Mouse (Mus musculus): ENCODE measurements around the gene Eml3. TPM values are rescaled to one million over a fixed set of nuclear protein-coding genes. Genes with fewer than 3 reads are reported as not detected.

Gene Eml3
- 35.3 TPM for polyA plus RNA-seq (2014; fragmentation: Illumina TruSeq; extraction: RNeasy Lipid Tissue Mini Kit (QIAGEN cat#74804); ENCODE audit: low read depth, low replicate concordance)

DNA sequence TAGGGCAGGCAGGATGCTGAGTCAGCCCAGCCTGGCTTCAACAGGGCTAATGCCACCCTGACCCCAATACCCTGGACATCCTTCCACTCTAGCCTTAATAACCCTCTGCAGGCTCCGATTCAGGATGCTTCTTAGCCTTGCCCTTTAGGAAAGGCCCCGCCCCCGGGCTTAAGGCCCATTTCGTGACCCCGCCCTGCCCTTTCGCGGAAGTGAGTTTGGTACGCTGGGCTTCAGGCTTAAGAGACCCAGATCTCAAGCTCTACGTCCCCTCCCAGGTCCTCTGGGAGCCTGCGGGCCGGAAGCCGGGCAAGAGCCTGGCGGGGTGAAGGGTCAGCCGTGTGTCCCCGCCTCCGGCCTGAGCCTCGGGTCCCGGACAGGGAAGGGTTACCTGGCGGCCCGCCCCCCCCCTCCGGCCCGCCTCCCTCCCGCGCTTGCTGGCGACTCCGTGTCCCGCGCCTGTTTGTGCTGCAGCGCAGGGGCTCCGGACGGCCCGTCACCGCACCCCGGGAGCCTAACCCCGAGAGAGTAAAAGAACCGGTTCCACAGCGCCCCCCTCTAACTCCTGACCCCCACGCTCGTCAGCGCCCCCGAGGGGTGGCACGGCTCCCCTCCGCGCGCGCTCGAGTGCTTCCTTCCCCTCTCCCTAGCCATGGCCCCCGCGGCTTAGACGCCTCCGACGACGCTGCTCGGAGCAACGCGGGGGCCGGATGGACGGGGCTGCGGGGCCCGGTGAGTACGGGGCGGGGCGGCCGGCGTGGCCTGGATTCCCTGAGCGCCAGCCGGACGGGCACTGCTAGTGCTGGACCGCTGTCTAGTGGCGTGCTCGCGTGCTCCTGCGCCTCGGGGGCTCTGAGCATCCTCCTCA lies at the start of gene Eml3, which contains the start of gene Rom1:
Eml3 (plus strand) TSS at position 329 of the 865 bp plus-strand sequence.
Rom1 (minus strand) TSS at position 133 of the 865 bp plus-strand sequence.

DNA sequence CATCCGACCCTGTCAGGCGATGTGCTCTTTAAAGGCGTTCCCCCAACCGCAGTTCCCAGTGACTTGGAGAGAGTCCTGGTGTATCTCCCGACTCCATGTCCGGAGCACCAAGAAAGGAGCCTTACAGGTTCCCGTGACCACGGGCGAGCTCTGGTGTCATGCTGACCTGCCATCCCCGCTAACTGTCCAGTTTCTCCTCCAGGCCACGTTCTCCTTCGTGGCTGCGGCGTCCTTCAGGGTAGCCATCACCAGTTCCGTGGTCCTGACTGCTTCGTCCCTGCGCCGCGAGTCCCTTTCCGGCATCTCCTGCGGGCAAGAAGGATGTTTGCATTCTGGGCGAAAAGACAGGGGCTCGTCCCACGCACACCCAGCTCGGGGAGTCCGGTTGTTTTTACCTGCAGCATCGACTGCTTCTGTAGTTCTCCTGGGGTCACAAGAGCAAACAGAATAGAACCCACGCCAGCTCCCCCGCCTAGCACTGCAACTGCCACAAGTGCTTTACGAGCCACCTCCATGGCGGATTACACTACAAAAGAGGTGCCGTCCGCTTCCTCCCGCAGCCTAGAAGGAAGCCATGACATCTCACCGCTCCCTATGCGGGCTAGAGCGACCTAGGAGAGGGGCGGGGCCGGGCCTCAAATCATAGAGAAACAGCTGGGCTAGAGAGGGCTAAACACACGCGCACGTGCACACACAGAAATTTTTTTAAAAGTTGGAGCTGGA lies 48.9 kb upstream of the Eml3 start, which contains the start of gene Uqcc3:
Uqcc3 (minus strand) TSS at position 613 of the 723 bp plus-strand sequence.

DNA sequence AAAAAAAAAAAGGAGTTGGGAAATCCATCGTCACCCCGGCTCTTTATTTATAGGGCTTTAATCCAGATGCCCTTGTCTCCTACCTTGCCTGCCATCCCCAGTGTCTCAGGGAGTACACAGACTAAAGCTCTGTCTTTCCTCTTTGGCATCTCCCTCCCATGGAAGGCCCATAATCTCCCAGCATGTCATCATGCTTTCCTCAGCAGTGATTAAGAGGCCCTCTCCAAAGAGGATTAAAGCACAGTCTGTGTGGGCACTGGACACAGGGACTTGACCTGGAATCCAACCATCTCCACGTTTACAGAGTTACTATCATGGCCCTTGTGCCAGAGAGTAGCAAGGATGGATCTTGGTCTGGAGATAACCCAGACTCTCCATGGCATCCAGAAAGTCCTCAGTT lies 45.7 kb upstream of the Eml3 start, which contains the start of the genes Lbhd1 and Gm49403:
Lbhd1 (plus strand) TSS at position 117 of the 400 bp plus-strand sequence.
Gm49403 (plus strand) TSS at position 315 of the 400 bp plus-strand sequence.

DNA sequence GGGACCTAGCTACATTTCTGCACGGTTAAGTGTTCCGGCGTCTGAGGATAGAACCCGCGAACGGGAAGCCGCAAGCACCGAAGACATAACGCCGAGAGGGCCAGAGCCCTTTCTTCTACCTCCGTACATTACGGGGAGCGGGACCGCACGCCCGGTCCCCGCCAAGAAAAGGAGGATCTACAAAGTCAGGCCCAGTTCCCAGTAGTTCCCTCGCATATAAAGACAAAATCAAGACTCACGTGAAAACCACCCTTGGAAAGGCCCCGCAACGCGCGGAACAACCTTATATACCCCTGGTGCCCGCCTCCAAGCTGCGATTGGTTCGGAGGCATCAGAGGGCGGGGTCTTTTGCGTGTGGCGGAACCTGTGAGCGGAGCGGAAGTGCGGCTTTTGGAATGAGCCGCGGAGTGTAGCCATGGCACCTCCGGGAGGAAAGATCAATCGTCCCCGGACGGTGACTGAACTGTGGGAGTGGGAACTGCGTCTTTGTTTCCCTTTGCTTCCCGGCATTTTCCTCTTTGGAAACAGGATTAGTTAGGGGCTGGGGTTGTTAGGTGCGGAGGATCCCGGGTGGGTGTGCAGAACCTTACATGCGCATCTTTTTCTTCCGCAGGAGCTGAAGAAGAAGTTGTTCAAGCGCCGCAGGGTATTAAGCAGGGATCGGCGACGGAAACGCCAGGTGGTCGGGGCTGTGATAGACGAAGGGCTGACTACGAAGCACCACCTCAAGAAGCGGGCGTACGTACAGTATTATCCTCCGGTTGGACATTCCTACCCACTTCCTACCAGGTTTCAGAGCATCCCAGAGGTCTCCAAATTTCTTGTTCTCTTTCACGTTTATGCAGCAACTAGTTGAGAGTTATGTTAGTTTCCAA lies 40.6 kb upstream of the Eml3 start, which contains the start of the genes 1810009A15Rik and Gm49416:
1810009A15Rik (plus strand) TSS at position 343 of the 875 bp plus-strand sequence.
Gm49416 (plus strand) TSS at position 416 of the 875 bp plus-strand sequence.

DNA sequence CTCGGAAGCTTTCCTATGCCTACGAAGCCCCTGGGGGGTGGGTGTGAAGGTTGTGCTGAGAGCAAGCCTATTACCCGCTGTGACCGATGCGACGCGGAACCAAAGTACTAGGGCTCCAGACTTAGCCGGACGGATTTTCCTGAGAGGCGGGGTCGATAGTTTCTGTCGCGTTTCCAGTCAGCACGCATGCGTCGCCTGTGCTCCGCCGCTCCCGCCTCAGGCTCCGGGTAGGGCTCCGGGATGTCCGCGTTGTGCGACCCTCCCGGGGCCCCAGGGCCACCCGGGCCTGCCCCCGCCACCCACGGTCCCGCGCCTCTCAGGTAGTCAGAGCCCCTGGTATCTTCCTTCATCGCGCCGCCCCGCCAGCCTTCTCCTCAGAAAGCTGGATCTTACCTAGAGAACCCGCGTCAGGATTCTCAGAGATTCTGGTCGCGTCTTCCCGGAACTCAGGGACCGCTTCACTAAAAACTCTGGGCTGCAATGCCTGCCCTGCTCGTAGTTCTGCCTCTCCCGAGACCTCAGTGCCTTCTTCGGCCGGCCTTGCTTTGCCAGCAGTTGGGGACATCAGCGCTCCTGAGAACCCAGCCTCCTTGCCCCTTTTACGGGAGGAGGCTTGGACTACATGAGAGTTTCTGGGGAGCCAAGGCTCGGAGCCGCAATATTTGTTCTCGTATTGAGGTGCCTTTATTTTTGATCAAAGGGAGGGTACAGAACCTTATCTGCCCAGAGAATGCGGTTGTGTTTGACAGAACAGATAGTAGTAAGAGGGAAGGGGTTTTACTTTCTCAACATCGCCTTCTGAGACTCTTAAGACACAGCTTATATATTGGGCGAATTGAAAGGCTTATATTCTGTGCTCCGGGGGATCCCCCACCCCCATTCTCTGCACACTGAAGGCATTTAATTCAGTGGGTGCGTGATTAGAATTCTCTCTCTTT lies 36.3 kb upstream of the Eml3 start, which contains the start of gene Ints5:
Ints5 (plus strand) TSS at position 177 of the 938 bp plus-strand sequence.

DNA sequence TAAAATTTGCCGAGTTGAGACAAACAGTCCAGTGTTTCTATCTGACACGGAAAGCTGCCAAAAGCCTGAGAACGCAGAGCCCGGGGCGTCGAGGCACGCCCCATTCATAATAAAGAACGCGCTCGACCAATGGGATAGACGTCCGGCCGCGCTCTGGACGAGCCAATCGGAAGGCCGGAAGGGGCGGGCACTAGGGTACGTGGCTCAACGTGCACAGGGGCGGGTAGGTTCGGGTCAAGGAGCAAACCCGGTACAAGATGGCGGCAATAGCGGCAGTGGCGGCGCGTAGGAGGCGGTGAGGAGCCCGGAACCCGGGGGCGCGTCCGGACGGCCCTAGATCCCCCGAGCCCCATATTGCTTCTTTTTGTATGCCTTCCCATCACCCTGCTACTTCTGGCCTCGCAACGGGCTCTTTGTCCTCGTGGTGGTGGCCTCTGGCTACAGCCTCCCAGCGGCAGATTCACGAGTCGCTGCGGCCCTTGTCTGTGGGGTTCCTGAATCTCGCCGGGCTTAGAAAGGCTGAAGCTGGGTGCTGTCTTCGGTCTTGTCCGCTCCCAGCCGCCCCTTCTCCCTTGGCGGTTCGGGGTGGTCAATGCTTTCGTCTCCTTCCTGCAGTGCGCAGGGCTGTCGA lies 31.4 kb upstream of the Eml3 start, which contains the start of gene Ganab:
Ganab (plus strand) TSS at position 207 of the 631 bp plus-strand sequence.

DNA sequence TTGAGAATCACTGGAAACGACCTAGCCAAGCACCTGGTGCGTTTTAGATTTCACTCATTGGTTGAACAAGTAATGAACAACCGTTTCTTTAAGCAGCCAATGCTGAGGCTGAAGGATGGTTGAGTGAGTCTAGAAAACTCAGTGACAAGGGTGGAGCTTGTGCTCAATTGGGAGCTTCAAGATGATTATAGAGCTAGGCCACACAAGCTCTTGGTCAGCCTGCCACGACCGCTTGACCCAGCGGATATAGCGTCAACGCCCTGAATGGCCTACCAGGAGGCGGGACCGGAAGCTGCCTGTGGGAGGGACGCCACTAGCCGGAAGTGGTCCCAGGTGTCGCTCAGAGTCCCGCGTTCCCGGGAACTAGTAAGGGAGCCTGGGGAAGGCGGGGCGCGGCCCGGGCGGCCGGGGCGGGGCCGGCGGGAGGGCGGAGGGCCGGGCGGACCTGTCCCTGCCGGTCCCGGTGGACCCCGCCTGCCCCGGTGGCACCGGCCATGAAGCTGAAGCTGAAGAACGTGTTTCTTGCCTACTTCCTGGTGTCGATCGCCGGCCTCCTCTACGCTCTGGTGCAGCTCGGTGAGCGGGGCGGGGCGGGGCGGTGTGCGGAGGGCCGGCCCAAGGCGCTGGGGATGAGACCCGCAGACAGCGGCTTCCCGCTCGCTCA lies 9.1 kb upstream of the Eml3 start, which contains the start of gene B3gat3:
B3gat3 (plus strand) TSS at position 302 of the 664 bp plus-strand sequence.

DNA sequence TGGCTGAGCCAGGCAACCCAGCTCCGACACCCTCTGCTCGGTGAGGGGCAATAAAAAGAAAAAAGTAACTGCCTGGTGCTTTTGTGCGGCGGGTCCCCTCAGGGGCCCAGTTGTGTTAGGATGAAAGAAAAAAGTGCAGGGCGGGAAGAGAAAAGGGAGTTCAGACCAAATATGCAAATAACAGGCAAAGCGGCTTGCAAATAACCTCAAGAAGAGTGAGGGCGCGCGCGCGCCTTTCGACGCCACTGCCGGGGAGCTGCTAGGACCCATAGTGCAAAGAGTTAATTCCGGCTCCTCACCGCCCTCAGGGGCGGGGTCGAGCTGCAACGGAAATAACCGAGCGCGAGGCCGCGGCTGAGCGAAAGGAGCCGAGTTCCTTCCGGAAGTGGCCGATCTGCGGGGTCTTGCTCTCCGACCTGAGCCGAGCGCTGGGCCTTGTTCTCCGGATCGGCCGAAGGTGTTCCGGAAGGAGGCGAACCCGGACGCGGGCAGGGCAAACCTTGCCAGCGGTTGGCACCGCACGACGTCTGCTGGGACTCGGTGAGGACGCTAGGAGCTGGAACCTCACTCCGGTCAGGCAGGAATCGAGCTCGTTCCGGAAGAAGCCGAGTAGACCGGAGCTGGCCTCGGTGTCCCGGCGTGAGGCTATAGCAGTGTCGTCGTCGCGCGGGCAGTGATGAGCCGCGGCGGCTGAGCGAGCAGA lies 12.3 kb downstream of the Eml3 start, which contains the start of gene Mta2:
Mta2 (plus strand) TSS at position 361 of the 703 bp plus-strand sequence.

DNA sequence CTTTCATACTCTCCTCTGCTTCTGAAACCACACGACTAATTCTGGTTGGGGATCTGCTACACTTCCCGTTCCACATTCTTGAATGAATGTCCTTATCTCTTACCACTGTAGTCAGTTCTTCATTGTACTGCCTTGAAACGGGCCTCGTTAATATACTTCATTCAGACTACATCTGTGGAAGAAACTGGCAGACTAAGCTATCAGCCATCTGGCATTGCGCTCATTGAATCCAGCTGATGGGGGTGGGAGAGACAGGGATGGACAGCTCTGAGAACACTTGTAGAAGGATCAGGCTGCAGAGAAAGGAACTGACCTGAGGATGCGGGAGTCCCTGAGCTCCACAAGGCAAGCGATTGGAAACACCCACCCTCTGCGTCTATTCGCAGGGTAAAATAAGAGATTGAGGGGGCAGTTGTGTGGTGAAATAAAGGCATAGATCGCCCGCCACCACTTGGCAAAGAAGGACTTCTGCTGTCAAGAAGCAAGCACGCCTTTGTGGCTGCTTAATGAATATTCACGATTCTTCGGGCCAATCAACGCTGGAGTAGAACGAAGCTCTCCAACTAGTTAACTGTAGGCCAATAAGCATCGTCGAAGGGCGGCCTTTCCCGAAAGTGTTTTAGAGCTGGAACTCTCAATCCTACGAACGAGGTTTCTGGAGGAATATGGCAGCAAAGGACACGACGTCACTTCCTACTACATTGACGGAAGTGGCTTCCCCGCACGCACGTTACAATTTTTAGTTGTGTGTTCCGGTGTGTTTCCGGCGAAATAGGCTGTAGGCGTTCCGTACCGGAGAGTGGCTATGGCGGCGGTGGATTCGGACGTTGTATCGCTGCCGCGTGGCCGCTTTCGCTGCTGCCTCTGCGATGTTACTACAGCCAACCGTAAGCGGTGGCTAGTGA lies 24.0 kb downstream of the Eml3 start, which contains the start of gene Tut1:
Tut1 (plus strand) TSS at position 713 of the 905 bp plus-strand sequence.

DNA sequence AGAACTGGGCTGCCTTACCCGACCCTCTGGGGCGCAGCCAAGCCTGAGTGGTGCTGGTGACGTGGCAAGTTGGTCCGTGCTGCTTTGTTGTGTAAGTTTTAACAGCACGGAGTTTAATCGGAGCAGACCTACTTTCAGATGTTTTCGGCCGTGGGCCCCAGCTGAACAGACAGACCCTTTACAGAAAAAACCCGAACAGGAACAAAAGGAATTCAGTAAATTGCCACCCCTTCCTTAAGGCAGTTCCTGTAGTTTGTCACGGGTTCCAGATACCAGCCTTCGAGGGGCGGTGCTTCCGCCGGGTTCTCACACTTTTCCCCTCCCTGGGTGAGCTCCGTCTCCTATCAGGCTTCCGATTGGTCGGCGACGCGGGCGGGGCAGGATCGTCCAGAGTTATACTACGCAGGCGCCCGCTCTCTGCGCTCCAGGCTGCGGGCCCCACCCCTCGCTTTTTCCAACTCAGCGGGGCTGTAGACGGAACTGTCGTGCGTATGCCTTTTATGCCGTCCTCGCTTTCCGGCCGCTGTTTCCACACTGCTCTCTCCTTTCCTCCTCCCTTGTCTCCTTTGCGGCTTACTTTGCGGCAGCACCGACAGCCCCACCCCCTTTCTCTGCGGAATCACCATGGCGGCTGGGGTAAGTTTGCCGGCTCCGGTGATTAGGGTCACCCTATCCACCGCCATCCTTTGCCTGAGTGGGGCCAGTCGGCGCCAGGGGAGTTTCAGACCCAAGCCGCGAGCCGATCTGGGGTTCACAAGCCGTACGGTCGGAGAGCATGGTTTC lies 37.4 kb downstream of the Eml3 start, which contains the start of gene Eef1g:
Eef1g (plus strand) TSS at position 452 of the 783 bp plus-strand sequence.

DNA sequence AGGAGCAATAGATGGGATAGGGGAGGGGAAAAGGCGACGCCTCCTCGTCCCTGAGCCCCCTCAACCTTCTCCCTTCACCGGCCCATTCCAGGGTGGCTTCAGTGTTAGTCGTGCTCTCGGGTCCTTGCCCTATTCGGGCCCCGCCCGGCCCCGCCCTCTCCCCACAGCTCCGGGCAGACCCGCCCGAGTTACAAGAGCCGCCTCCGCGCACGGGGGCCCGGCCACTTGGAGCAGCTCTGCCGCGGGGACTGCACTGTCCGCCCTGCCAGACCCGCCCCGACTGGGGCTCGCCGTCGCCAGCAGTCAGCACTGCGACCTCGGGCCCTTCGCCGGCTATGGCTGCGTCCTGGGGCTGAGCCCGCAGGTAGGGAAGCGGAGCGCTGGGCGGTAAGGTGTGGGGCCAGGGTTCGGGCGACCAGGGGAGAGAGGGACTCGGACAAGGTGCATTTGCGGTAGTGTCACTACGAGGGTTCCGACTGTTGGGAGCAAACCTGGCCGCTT lies 59.8 kb downstream of the Eml3 start, which contains the start of gene Ahnak:
Ahnak (plus strand) TSS at position 219 of the 501 bp plus-strand sequence.

Other genes with a start within 250 kb of the Eml3 start
- gene Slc3a2, start 206.2 kb upstream of the Eml3 start, polyA plus RNA-seq (2014; fragmentation: Illumina TruSeq; extraction: RNeasy Lipid Tissue Mini Kit (QIAGEN cat#74804); ENCODE audit: low read depth, low replicate concordance), result 327 TPM
- gene Wdr74, start 193.7 kb upstream of the Eml3 start, polyA plus RNA-seq (2014; fragmentation: Illumina TruSeq; extraction: RNeasy Lipid Tissue Mini Kit (QIAGEN cat#74804); ENCODE audit: low read depth, low replicate concordance), result 31.3 TPM
- 12.2 TPM for gene 1700092M07Rik, start 188.8 kb upstream of the Eml3 start, polyA plus RNA-seq (2014; fragmentation: Illumina TruSeq; extraction: RNeasy Lipid Tissue Mini Kit (QIAGEN cat#74804); ENCODE audit: low read depth, low replicate concordance)
- 114 TPM for gene Stx5a, start 188.1 kb upstream of the Eml3 start, polyA plus RNA-seq (2014; fragmentation: Illumina TruSeq; extraction: RNeasy Lipid Tissue Mini Kit (QIAGEN cat#74804); ENCODE audit: low read depth, low replicate concordance)
- 150 TPM for gene Nxf1, start 172.5 kb upstream of the Eml3 start, polyA plus RNA-seq (2014; fragmentation: Illumina TruSeq; extraction: RNeasy Lipid Tissue Mini Kit (QIAGEN cat#74804); ENCODE audit: low read depth, low replicate concordance)
- 77.8 TPM for gene Tmem223, start 158.6 kb upstream of the Eml3 start, polyA plus RNA-seq (2014; fragmentation: Illumina TruSeq; extraction: RNeasy Lipid Tissue Mini Kit (QIAGEN cat#74804); ENCODE audit: low read depth, low replicate concordance)
- gene Tmem179b, start 155.1 kb upstream of the Eml3 start, polyA plus RNA-seq (2014; fragmentation: Illumina TruSeq; extraction: RNeasy Lipid Tissue Mini Kit (QIAGEN cat#74804); ENCODE audit: low read depth, low replicate concordance), result 54.7 TPM
- gene Taf6l, start 143.1 kb upstream of the Eml3 start, polyA plus RNA-seq (2014; fragmentation: Illumina TruSeq; extraction: RNeasy Lipid Tissue Mini Kit (QIAGEN cat#74804); ENCODE audit: low read depth, low replicate concordance), result 12.1 TPM
- 104 TPM for gene Polr2g, start 131.0 kb upstream of the Eml3 start, polyA plus RNA-seq (2014; fragmentation: Illumina TruSeq; extraction: RNeasy Lipid Tissue Mini Kit (QIAGEN cat#74804); ENCODE audit: low read depth, low replicate concordance)
- gene Zbtb3, start 127.0 kb upstream of the Eml3 start, polyA plus RNA-seq (2014; fragmentation: Illumina TruSeq; extraction: RNeasy Lipid Tissue Mini Kit (QIAGEN cat#74804); ENCODE audit: low read depth, low replicate concordance), result 3.0 TPM
- gene Ttc9c, start 110.2 kb upstream of the Eml3 start, polyA plus RNA-seq (2014; fragmentation: Illumina TruSeq; extraction: RNeasy Lipid Tissue Mini Kit (QIAGEN cat#74804); ENCODE audit: low read depth, low replicate concordance), result 29.3 TPM
- 84.2 TPM for gene Hnrnpul2, start 109.5 kb upstream of the Eml3 start, polyA plus RNA-seq (2014; fragmentation: Illumina TruSeq; extraction: RNeasy Lipid Tissue Mini Kit (QIAGEN cat#74804); ENCODE audit: low read depth, low replicate concordance)
- not detected for gene AC129217.1, start 99.8 kb upstream of the Eml3 start, polyA plus RNA-seq (2014; fragmentation: Illumina TruSeq; extraction: RNeasy Lipid Tissue Mini Kit (QIAGEN cat#74804); ENCODE audit: low read depth, low replicate concordance)
- gene Bscl2, start 92.1 kb upstream of the Eml3 start, polyA plus RNA-seq (2014; fragmentation: Illumina TruSeq; extraction: RNeasy Lipid Tissue Mini Kit (QIAGEN cat#74804); ENCODE audit: low read depth, low replicate concordance), result 161 TPM
- 0.31 TPM for gene Gng3, start 90.4 kb upstream of the Eml3 start, polyA plus RNA-seq (2014; fragmentation: Illumina TruSeq; extraction: RNeasy Lipid Tissue Mini Kit (QIAGEN cat#74804); ENCODE audit: low read depth, low replicate concordance)
- gene Lrrn4cl, start 78.8 kb upstream of the Eml3 start, polyA plus RNA-seq (2014; fragmentation: Illumina TruSeq; extraction: RNeasy Lipid Tissue Mini Kit (QIAGEN cat#74804); ENCODE audit: low read depth, low replicate concordance), result 12.1 TPM
- 150 TPM for gene Ubxn1, start 58.1 kb upstream of the Eml3 start, polyA plus RNA-seq (2014; fragmentation: Illumina TruSeq; extraction: RNeasy Lipid Tissue Mini Kit (QIAGEN cat#74804); ENCODE audit: low read depth, low replicate concordance)
- 57.7 TPM for gene Uqcc3, start 48.6 kb upstream of the Eml3 start, polyA plus RNA-seq (2014; fragmentation: Illumina TruSeq; extraction: RNeasy Lipid Tissue Mini Kit (QIAGEN cat#74804); ENCODE audit: low read depth, low replicate concordance)
- 2.4 TPM for gene Lbhd1, start 45.8 kb upstream of the Eml3 start, polyA plus RNA-seq (2014; fragmentation: Illumina TruSeq; extraction: RNeasy Lipid Tissue Mini Kit (QIAGEN cat#74804); ENCODE audit: low read depth, low replicate concordance)
- gene Gm49403, start 45.6 kb upstream of the Eml3 start, polyA plus RNA-seq (2014; fragmentation: Illumina TruSeq; extraction: RNeasy Lipid Tissue Mini Kit (QIAGEN cat#74804); ENCODE audit: low read depth, low replicate concordance), result not detected
- 60.0 TPM for gene 1810009A15Rik, start 40.7 kb upstream of the Eml3 start, polyA plus RNA-seq (2014; fragmentation: Illumina TruSeq; extraction: RNeasy Lipid Tissue Mini Kit (QIAGEN cat#74804); ENCODE audit: low read depth, low replicate concordance)
- not detected for gene Gm49416, start 40.6 kb upstream of the Eml3 start, polyA plus RNA-seq (2014; fragmentation: Illumina TruSeq; extraction: RNeasy Lipid Tissue Mini Kit (QIAGEN cat#74804); ENCODE audit: low read depth, low replicate concordance)
- gene Ints5, start 36.5 kb upstream of the Eml3 start, polyA plus RNA-seq (2014; fragmentation: Illumina TruSeq; extraction: RNeasy Lipid Tissue Mini Kit (QIAGEN cat#74804); ENCODE audit: low read depth, low replicate concordance), result 12.0 TPM
- gene Ganab, start 31.5 kb upstream of the Eml3 start, polyA plus RNA-seq (2014; fragmentation: Illumina TruSeq; extraction: RNeasy Lipid Tissue Mini Kit (QIAGEN cat#74804); ENCODE audit: low read depth, low replicate concordance), result 130 TPM
- 54.1 TPM for gene B3gat3, start 9.2 kb upstream of the Eml3 start, polyA plus RNA-seq (2014; fragmentation: Illumina TruSeq; extraction: RNeasy Lipid Tissue Mini Kit (QIAGEN cat#74804); ENCODE audit: low read depth, low replicate concordance)
- gene Rom1, start 196 bp upstream of the Eml3 start, polyA plus RNA-seq (2014; fragmentation: Illumina TruSeq; extraction: RNeasy Lipid Tissue Mini Kit (QIAGEN cat#74804); ENCODE audit: low read depth, low replicate concordance), result 6.2 TPM
- gene Mta2, start 12.3 kb downstream of the Eml3 start, polyA plus RNA-seq (2014; fragmentation: Illumina TruSeq; extraction: RNeasy Lipid Tissue Mini Kit (QIAGEN cat#74804); ENCODE audit: low read depth, low replicate concordance), result 71.9 TPM
- gene Tut1, start 24.3 kb downstream of the Eml3 start, polyA plus RNA-seq (2014; fragmentation: Illumina TruSeq; extraction: RNeasy Lipid Tissue Mini Kit (QIAGEN cat#74804); ENCODE audit: low read depth, low replicate concordance), result 17.4 TPM
- gene Eef1g, start 37.5 kb downstream of the Eml3 start, polyA plus RNA-seq (2014; fragmentation: Illumina TruSeq; extraction: RNeasy Lipid Tissue Mini Kit (QIAGEN cat#74804); ENCODE audit: low read depth, low replicate concordance), result 409 TPM
- gene Ahnak, start 59.7 kb downstream of the Eml3 start, polyA plus RNA-seq (2014; fragmentation: Illumina TruSeq; extraction: RNeasy Lipid Tissue Mini Kit (QIAGEN cat#74804); ENCODE audit: low read depth, low replicate concordance), result 114 TPM
- not detected for gene Scgb1a1, start 158.4 kb downstream of the Eml3 start, polyA plus RNA-seq (2014; fragmentation: Illumina TruSeq; extraction: RNeasy Lipid Tissue Mini Kit (QIAGEN cat#74804); ENCODE audit: low read depth, low replicate concordance)
- gene Asrgl1, start 206.1 kb downstream of the Eml3 start, polyA plus RNA-seq (2014; fragmentation: Illumina TruSeq; extraction: RNeasy Lipid Tissue Mini Kit (QIAGEN cat#74804); ENCODE audit: low read depth, low replicate concordance), result 20.1 TPM

Measured in adipose tissue, adult 10 weeks (tissue).